Mouse (Mus musculus): ENCODE measurements at regions not wholly inside any gene's neighbourhood (a gene's known extent, or its start where the extent isn't known, plus 50 kb on each side); places are given as distances from the start of the nearest gene placed in this dataset.

DNA sequence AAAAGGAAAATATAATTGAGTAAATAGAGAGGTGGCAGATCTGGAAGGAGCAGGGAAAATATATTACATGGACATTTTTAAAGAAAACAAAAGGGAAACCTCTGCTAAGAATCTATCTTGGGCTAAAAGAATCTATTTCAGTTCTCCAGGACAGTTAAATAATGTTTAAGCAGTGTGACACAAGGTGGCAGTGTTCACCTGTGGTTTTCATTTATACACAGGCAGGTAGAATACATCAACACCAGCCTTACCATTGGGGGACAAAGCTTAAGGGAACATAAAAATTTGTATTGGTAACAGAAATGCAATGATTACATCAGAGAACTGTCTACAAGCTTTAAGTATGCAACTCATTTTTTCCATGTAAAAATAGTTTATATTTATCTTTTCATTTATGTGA is 78.2 kb upstream of the Cldn34d start:
- DNase-seq (ENCODE audit: low spot score): peak; percentile 9
